Mouse (Mus musculus): ENCODE measurements around the gene Micall1.

- TF ChIP-seq POLR2A (IDR thresholded peaks at IDR 0.05; ENCODE audit: low read depth, low read length) (no peak), USF1 (IDR thresholded peaks at IDR 0.05; ENCODE audit: low read depth, low read length) (no peak)
Measured at GRCm38 (mm10) chr15:79166712-79167111, 58.0 kb downstream of the Micall1 start.

Data from CH12.LX (cell line).